Mouse (Mus musculus): ENCODE data around the gene Orc6.

- TF ChIP-seq CTCF (IDR thresholded peaks at IDR 0.05; ENCODE audit: control insufficient read depth, insufficient read depth, low read length) (no peak), POLR2A (IDR thresholded peaks at IDR 0.05; ENCODE audit: borderline replicate concordance, control insufficient read depth, low read depth, low read length) (no peak)
Measured at GRCm38 (mm10) chr8:85327036-85327435, 27.6 kb downstream of the Orc6 start.

Data from bone marrow, adult 2 months (tissue).